ENCODE assay signal across 11 mouse cellular contexts in the genomic region with DNA sequence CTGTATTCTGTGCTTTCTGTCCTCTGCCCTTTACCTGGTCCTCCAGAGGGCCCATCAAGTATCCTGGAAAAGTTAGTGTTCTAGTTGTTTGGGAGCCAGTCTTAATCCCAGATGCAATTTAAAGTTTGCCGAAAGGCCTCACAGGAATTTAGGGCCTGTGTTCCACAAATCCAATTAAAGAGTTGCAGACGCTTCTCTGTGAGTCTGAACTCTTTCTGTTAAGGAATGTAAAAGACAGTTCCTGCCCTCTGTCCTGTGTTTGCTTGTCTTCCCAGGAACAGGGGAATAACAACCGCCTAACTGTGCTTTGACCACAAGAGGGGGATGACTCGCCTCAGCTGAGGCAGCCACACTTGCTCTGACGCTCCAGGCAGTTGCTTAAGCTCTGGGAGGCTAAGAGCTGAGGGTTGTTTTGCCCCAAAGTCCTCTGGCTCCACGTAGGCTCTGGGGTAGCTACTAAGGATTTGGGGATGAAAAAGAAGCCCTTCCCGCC. TPM values are rescaled to one million over a fixed set of nuclear protein-coding genes. Genes with fewer than 3 reads are reported as not detected.
DNase-seq lines count a peak whose midpoint lies in the region; ATAC-seq and TF ChIP-seq lines count a peak whose summit lies in the region.
"Had no signal": no experiment of that assay in that cellular context is flagged by ENCODE, and none has a peak within 500 bp of the region (broad histone marks: within the 10 kb centered on the region; RNA-seq: fewer than 3 reads in every experiment).

A gene (minus strand): TSS at position 51 of the 493 bp plus-strand sequence.

- H3K27me3 ChIP-seq in lung, embryonic 14.5 days (ENCODE audit: insufficient read depth, low read length), result no peaks in the 10 kb centered on the region
- H3K27me3 ChIP-seq: lung, embryonic 15.5 days had no signal

- DNase-seq in adrenal gland, adult 2 months, result peak; percentile 4
- no peak for DNase-seq in adrenal gland, postnatal 4 days (ENCODE audit: low spot score in 2 of 2)
- peak; percentile 41 for DNase-seq in kidney, postnatal 14 days
- DNase-seq in kidney, adult 18-20 months, result no peak
- DNase-seq in brain, adult 2 months (ENCODE audit: low read depth, low spot score), result peak; percentile 38
- peak; percentile 77 for DNase-seq in lung, embryonic 14.5 days
- DNase-seq in B cell, adult 2 months, result no peak

- H3K9me3 ChIP-seq in lung, embryonic 14.5 days (ENCODE audit: low read depth, low read length), result no peaks in the 10 kb centered on the region
- H3K9me3 ChIP-seq: lung, embryonic 15.5 days had no signal

- H3K9ac ChIP-seq in lung, embryonic 14.5 days, result no peak within 1 kb of the TSS
- H3K9ac ChIP-seq: lung, embryonic 15.5 days had no signal

- no peak within 1 kb of the TSS for H3K4me3 ChIP-seq in lung, embryonic 14.5 days (ENCODE audit: low read depth, low read length)
- H3K4me3 ChIP-seq: erythroblast, embryonic 14.5 days; lung, embryonic 15.5 days had no signal

- H3K27ac ChIP-seq in lung, embryonic 14.5 days (ENCODE audit: low read depth), result no peak within 1 kb of the TSS
- H3K27ac ChIP-seq: lung, embryonic 15.5 days had no signal

- ATAC-seq in lung, embryonic 14.5 days (ENCODE audit: insufficient read depth), result no peak
- no peak for ATAC-seq in activated CD4-positive, CD25-positive, alpha-beta regulatory T cell, adult 4 months

- H3K4me1 ChIP-seq in lung, embryonic 14.5 days (ENCODE audit: insufficient read depth), result no peaks in the 10 kb centered on the region
- H3K4me1 ChIP-seq: lung, embryonic 15.5 days had no signal

- TF ChIP-seq CTCF in lung, embryonic 14.5 days (IDR thresholded peaks at IDR 0.05; ENCODE audit: low read depth), result peak; percentile 75

- no peak within 1 kb of the TSS for H3K4me2 ChIP-seq in lung, embryonic 14.5 days
- H3K4me2 ChIP-seq: lung, embryonic 15.5 days had no signal

- 11% methylated on average over 7 of the region's 7 CpGs for WGBS in lung, embryonic 14.5 days

- no peaks in the 10 kb centered on the region for H3K36me3 ChIP-seq in lung, embryonic 14.5 days (ENCODE audit: insufficient read depth)
- H3K36me3 ChIP-seq: lung, embryonic 15.5 days had no signal

RNA-seq across cellular contexts. Expression of the gene that starts here (rescaled TPM):
- total RNA-seq in adrenal gland, adult 2 months (2021), result not detected
- polyA plus RNA-seq in adrenal gland, adult 2 months (2012; rRNA removed), result not detected in 2 replicates
- not detected for total RNA-seq in adrenal gland, postnatal 4 days (2021)
- not detected in 2 replicates for polyA plus RNA-seq in lung, embryonic 14.5 days (2014; fragmentation: Nextera tagmentation; extraction: Ambion mirVana)
- not detected for polyA plus RNA-seq in activated CD4-positive, CD25-positive, alpha-beta regulatory T cell, adult 4 months (2017; shearing (Covaris generic))
- polyA plus RNA-seq: C2C12; erythroblast, embryonic 14.5 days; lung, embryonic 15.5 days had no signal

Comparison
In these comparisons a context has a peak if more than half of its experiments do, and no peak if none do; other contexts are left out.
1. DNase-seq: peak in kidney, postnatal 14 days (single experiment) and brain, adult 2 months (single experiment); none in adrenal gland, postnatal 4 days (0 of 2), kidney, adult 18-20 months (single experiment) and B cell, adult 2 months (0 of 2).
2. Peak in DNase-seq in adrenal gland, adult 2 months; RNA of the gene not detected or under 1 TPM.
3. Peak in DNase-seq in lung, embryonic 14.5 days; RNA of the gene not detected or under 1 TPM.